Mouse (Mus musculus) layer of hippocampus, postnatal 14 days (tissue): ENCODE data around the gene 1110057P08Rik. TPM values are rescaled to one million over a fixed set of nuclear protein-coding genes. Genes with fewer than 3 reads are reported as not detected.
"Not testable (repeated sequence)": the region's sequence is repeated elsewhere in the genome, so short reads cannot be mapped to it uniquely, and the experiment has no call there.

Experiments used
- DNase-seq, 2 experiments: peaks; one replicate each; pipeline ENCODE4 v3.0.0; 2021 to 2022; ENCODE audit warnings: low spot score in 2 of 2, mixed read lengths in 1 of 2
- long read RNA-seq, 2 experiments: library from polyadenylated mRNA; stranded (forward); transcript quantifications; one replicate each; pipeline ENCODE4 v2.0.0; 2021
- total RNA-seq, 2 experiments: library from RNA; stranded (reverse); gene quantifications; 2 replicates each; pipeline ENCODE4 v1.2.3; 2021

Gene 1110057P08Rik
- total RNA-seq, result not detected
- long read RNA-seq, experiment 1, result 0 reads
- long read RNA-seq, experiment 2, result 0 reads

- DNase-seq, result no peak
Observed at GRCm38 (mm10) chr16:89174435-89174834, at the start of gene 1110057P08Rik. TSS of gene 1110057P08Rik (plus strand) at chr16:89174735.

GRCm38 (mm10) chr16:89140551-89140950, 34.0 kb upstream of the 1110057P08Rik start, which contains the start of gene Gm6358:
TSS of gene Gm6358 (plus strand) at chr16:89140851.
- no peak for DNase-seq

GRCm38 (mm10) chr16:89150786-89151185, 23.7 kb upstream of the 1110057P08Rik start, which contains the start of gene Gm10061:
TSS of gene Gm10061 (plus strand) at chr16:89151086.
- no peak for DNase-seq

GRCm38 (mm10) chr16:89157652-89158051, 16.9 kb upstream of the 1110057P08Rik start, which contains the start of gene Gm9789:
TSS of gene Gm9789 (plus strand) at chr16:89157952.
- DNase-seq, result no peak

- DNase-seq, result not testable (repeated sequence)
Observed at GRCm38 (mm10) chr16:89169190-89169589, 5.3 kb upstream of the 1110057P08Rik start, which contains the start of gene Gm7735. TSS of gene Gm7735 (plus strand) at chr16:89169490.

- DNase-seq, result no peak
Observed at GRCm38 (mm10) chr16:89188621-89189020, 14.1 kb downstream of the 1110057P08Rik start.

- DNase-seq, result no peak
Observed at GRCm38 (mm10) chr16:89205561-89205960, 31.0 kb downstream of the 1110057P08Rik start, which contains the start of gene Krtap20-2. TSS of gene Krtap20-2 (plus strand) at chr16:89205861.

Other genes with a start within 250 kb of the 1110057P08Rik start
- gene Krtap19-9b, start 242.5 kb upstream of the 1110057P08Rik start, total RNA-seq, result not detected
- not detected for gene Krtap16-3, start 211.9 kb upstream of the 1110057P08Rik start, total RNA-seq
- not detected for gene Krtap22-2, start 164.0 kb upstream of the 1110057P08Rik start, total RNA-seq
- not detected for gene Gm10229, start 159.5 kb upstream of the 1110057P08Rik start, total RNA-seq
- not detected for gene Krtap6-1, start 143.0 kb upstream of the 1110057P08Rik start, total RNA-seq
- gene Gm10228, start 133.3 kb upstream of the 1110057P08Rik start, total RNA-seq, result not detected
- not detected for gene Krtap6-5, start 126.9 kb upstream of the 1110057P08Rik start, total RNA-seq
- not detected for gene 1110025L11Rik, start 110.7 kb upstream of the 1110057P08Rik start, total RNA-seq
- not detected for gene Krtap6-3, start 90.7 kb upstream of the 1110057P08Rik start, total RNA-seq
- gene Gm6358, start 33.9 kb upstream of the 1110057P08Rik start, total RNA-seq, result not detected
- not detected for gene Gm10061, start 23.6 kb upstream of the 1110057P08Rik start, total RNA-seq
- gene Gm9789, start 16.8 kb upstream of the 1110057P08Rik start, total RNA-seq, result not detected
- not detected for gene Gm7735, start 5.2 kb upstream of the 1110057P08Rik start, total RNA-seq
- not detected for gene Krtap20-2, start 31.1 kb downstream of the 1110057P08Rik start, total RNA-seq
- not detected for gene Krtap21-1, start 229.1 kb downstream of the 1110057P08Rik start, total RNA-seq
- not detected for gene Krtap6-2, start 245.4 kb downstream of the 1110057P08Rik start, total RNA-seq